Mouse (Mus musculus) testis, adult 2 months (tissue): ENCODE results near the gene Tspyl2. TPM values are rescaled to one million over a fixed set of nuclear protein-coding genes. Genes with fewer than 3 reads are reported as not detected.
A peak's percentile ranks its signal among the peaks of the same experiment; 100 is the strongest.

Experiments used
- H3K27ac ChIP-seq: fragments of 200-500 bp; 2 replicates; pipeline ENCODE4 v1.5.1; 2012; ENCODE audit warnings: low read depth, low read length; ENCODE audit not compliant: control insufficient read depth, insufficient read depth
- H3K27me3 ChIP-seq: fragments of 200-500 bp; 2 replicates; pipeline ENCODE4 v1.6.1; 2012; ENCODE audit warnings: mild to moderate bottlenecking, low read length, moderate library complexity; ENCODE audit not compliant: control insufficient read depth, insufficient read depth
- H3K36me3 ChIP-seq: fragments of 200-500 bp; 2 replicates; pipeline ENCODE4 v1.6.1; 2012; ENCODE audit warnings: mild to moderate bottlenecking, low read length; ENCODE audit not compliant: control insufficient read depth, insufficient read depth
- H3K4me1 ChIP-seq: fragments of 200-500 bp; 2 replicates; pipeline ENCODE4 v1.6.1; 2012; ENCODE audit warnings: low read length; ENCODE audit not compliant: control insufficient read depth, insufficient read depth
- H3K4me3 ChIP-seq: fragments of 200-500 bp; 2 replicates; pipeline ENCODE4 v1.5.1; 2012; ENCODE audit warnings: low read depth, mild to moderate bottlenecking, low read length, moderate library complexity, mixed read lengths; ENCODE audit not compliant: control insufficient read depth
- CTCF ChIP-seq: fragments of 200-500 bp; IDR thresholded peaks from 2 replicates; pipeline ENCODE4 v1.5.1; 2012; ENCODE audit warnings: low read depth, mild to moderate bottlenecking, inconsistent platforms, low read length, moderate library complexity; ENCODE audit not compliant: control insufficient read depth, insufficient read depth, insufficient replicate concordance
- POLR2A ChIP-seq: fragments of 200-500 bp; IDR thresholded peaks from 2 replicates; pipeline ENCODE4 v1.6.1; 2012; ENCODE audit warnings: low read depth, mild to moderate bottlenecking, inconsistent platforms, low read length, moderate library complexity; ENCODE audit not compliant: control insufficient read depth
- polyA plus RNA-seq: library from polyadenylated mRNA; depleted of rRNA; stranded (reverse); fragments of >200 nt; gene quantifications from 2 replicates; pipeline ENCODE4 v1.2.3, GENCODE M21; 2012; rRNA removed

Gene Tspyl2
- 26.1 and 31.7 TPM in 2 replicates for polyA plus RNA-seq

DNA sequence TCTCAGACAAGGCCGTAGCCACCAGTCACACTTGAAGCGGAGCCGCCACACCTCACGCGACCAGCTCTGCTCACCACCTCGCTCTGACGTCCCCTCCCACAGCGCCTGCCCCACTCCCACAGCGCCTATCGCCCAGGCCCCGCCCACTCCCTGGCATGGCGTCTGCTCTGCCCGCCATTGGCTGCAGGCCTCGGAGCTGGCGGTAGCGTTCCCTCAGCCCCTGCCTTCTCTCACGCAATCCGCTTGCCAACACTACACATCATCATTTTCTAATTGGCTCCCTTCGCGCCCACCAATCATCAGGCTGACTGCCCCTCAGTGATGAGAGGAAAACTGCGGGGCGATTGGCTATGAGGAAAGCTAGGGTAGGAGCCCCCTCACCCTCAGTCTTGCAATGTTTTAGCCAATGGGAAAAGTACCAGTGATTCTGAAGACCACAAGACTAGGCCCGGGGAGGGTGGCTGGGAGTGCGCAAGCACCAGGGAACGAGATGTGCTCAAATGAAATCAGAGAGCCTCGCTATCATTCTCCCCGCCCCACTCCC, at the start of gene Tspyl2:
Gene Tspyl2 (minus strand): TSS at position 68 of the 544 bp plus-strand sequence.
- Histone ChIP-seq H3K36me3 (no peaks in the 10 kb centered on the region), H3K4me1 (peaks cover 9% of the 10 kb centered on the region), H3K27ac (peak within 1 kb of the TSS; percentile 71), H3K27me3 (no peaks in the 10 kb centered on the region), H3K4me3 (peak within 1 kb of the TSS; percentile 63)
- no peak for TF ChIP-seq CTCF
- peak; percentile 78 for TF ChIP-seq POLR2A

DNA sequence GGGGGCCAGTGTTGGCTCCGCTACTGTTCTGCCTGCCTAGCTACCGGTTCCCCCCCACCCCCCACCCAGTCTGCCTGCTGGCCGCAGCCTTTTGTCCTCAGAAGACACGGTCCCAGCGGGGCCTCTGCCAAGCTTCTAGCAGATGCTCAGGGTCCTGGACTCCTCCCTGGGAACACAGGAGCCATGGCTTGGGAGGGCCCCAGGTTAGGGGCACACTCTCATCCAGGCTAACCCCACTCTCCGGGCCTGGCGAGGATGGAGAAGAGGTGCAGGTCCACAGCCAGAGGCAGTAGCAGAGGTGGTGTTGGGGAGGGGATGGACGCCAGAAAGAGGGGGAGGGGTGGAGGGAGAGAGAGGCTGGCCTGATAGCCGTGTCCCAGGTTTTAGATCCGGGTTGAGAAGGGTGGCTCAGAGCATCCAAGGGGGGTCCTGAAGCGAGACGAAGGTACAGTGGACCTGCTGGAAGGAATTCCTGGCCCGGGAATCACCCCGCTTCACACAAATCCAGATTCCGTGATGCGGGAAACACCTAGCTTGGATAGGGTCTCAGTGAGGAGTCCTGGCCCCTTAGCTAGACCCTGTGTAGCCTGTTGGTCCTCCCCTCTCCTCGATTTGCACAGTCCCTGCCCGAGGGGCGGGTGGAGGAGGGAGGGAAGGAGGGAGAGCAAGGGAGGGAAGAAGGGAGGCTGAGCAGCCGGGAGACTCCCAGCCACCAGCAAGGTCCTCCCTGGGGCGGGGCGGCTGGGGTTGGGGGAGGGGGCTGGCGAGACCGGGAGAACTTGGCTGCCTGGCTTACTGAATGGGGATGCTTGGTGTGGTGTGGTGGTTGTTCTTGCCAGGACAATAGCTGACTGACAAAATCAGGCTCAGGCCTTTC, 26.4 kb upstream of the Tspyl2 start, which contains the start of gene Gpr173:
Gene Gpr173 (minus strand): TSS at position 308 of the 877 bp plus-strand sequence.
- Histone ChIP-seq H3K27me3 (no peaks in the 10 kb centered on the region), H3K4me3 (peak within 1 kb of the TSS; percentile 56), H3K4me1 (peaks cover 5% of the 10 kb centered on the region), H3K36me3 (no peaks in the 10 kb centered on the region), H3K27ac (no peak within 1 kb of the TSS)
- no peak for TF ChIP-seq POLR2A
- TF ChIP-seq CTCF, result no peak

DNA sequence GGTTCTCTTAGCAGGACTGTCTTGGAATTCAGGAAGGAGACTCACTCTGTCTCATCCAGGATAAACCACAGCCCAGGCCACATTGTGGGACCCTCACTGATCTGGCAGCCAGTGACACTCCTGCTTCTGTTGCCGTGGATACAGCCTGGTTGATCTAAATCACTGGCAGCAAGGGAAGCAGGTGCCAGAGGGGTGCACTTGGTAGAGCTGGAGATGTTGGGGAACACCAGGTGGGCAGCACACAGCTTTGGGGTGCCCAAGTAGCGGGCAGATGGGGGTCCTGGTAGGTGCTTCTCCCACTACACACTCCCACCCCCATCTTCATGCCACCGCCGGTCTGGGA, 25.8 kb upstream of the Tspyl2 start:
- no peak for TF ChIP-seq POLR2A
- TF ChIP-seq CTCF, result no peak
- peak overlapping the region; percentile 53; the same call in 1 of the 2 replicates for H3K4me3 ChIP-seq
- no peaks in the 10 kb centered on the region for H3K36me3 ChIP-seq
- peaks cover 5% of the 10 kb centered on the region for H3K4me1 ChIP-seq
- no peaks in the 10 kb centered on the region for H3K27me3 ChIP-seq
- no peak overlapping the region for H3K27ac ChIP-seq

DNA sequence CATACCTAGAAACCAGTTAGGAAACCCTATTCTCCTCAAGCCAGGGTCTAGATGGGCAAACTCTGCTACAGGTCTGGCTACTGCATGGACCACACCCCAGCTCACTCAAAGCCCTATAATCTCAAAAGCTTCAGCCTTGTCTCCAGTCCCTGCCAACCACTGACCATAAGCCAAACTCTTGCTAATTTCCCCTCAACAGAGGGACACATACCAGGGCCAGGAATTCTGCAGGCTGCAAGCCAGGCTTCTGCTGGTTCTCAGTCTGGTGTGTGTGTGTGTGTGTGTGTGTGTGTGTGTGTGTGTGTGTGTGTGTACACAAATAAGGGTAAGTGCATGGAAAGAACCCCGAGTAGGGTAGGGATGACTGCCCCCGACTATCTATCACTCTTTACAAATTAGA, 24.2 kb upstream of the Tspyl2 start:
- no peak overlapping the region for H3K4me3 ChIP-seq
- H3K27me3 ChIP-seq, result no peaks in the 10 kb centered on the region
- TF ChIP-seq POLR2A (no peak), CTCF (no peak)

DNA sequence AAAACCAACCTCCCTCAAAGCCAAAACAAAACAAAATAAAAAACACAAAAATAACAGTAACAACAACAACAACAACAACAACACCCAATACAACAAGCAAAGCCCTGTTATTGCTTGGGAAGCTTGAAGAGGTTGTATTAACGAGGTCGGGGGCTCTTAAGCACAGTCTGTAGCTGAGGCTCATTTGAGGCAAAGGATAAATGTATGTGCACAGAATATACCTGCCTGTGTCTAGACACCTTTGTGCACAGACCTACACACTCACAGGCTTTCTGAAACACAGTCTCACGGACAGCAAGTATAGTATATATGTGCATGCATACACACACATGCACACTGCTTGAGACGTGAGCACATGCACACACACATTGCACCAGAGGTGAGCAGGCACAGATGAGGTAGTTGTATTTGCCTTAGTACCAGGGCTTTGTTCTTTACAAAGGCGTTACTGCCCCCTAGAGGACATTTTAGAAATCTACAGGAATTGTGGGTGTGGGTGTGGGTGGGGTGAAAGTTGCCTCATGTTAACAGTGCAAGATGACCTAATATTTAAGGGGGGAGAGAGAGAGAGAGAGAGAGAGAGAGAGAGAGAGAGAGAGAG, 10.4 kb upstream of the Tspyl2 start:
- Histone ChIP-seq H3K27me3 (no peaks in the 10 kb centered on the region), H3K4me1 (no peaks in the 10 kb centered on the region), H3K27ac (no peak overlapping the region), H3K36me3 (no peaks in the 10 kb centered on the region), H3K4me3 (no peak overlapping the region)
- TF ChIP-seq CTCF (no peak), POLR2A (no peak)

More for the DNA sequence above, 24.2 kb upstream of the Tspyl2 start:
- Histone ChIP-seq H3K4me1 (peaks cover 5% of the 10 kb centered on the region), H3K36me3 (no peaks in the 10 kb centered on the region), H3K27ac (no peak overlapping the region)

DNA sequence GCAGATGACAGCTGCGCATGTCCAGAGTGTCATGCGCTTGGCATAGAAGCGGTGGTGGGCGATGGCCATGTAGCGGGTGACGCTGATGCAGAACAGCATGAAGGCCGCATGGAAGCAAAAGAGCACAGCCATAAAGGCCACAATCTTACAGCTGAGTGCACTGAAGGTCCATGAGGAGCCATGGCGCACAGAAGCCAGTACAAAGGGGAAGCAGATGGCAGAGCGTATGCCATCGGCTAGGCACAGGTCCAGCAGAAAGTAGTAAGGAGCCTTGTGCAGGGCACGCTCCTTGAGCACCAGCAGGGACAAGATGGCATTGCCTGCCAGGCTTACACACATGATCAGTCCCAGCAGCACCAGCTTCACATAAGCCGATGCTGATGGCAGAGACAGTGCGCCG, 4.8 kb upstream of the Tspyl2 start:
- Histone ChIP-seq H3K4me3 (no peak overlapping the region; the same call in 1 of the 2 replicates), H3K27me3 (no peaks in the 10 kb centered on the region), H3K27ac (no peak overlapping the region), H3K4me1 (peaks cover 6% of the 10 kb centered on the region), H3K36me3 (no peaks in the 10 kb centered on the region)
- TF ChIP-seq CTCF, result no peak
- TF ChIP-seq POLR2A, result no peak

DNA sequence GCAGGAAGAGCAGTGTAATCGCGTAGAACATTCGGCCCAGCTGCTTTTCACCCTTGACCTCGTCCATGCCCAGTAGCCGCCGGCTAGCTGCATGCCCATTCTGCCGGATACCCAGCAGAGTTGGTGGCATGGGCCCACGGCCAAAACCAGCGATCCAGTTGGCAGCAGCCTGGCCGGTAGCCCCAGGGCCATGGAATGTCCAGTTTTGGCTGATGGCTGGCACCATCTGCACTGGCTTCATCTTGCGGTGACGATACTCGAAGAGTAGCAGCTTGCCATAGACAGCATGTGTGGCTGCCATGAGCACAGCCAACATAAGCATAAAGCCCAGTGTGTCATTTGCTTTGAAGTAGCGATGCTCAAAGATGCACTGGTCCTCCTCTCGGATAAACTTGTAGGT, 4.4 kb upstream of the Tspyl2 start:
- no peak overlapping the region; the same call in 1 of the 2 replicates for H3K4me3 ChIP-seq
- TF ChIP-seq CTCF (no peak), POLR2A (no peak)
- H3K36me3 ChIP-seq, result no peaks in the 10 kb centered on the region
- no peak overlapping the region for H3K27ac ChIP-seq
- no peaks in the 10 kb centered on the region for H3K27me3 ChIP-seq
- peaks cover 7% of the 10 kb centered on the region for H3K4me1 ChIP-seq
